Mouse (Mus musculus) splenic B cell, adult 2 months (primary cell): ENCODE data around the gene D030056L22Rik.

Experiments
- DNase-seq: peaks from one replicate; pipeline ENCODE4 v3.0.0-alpha.2; 2011; ENCODE audit warnings: low read depth, low spot score
- H3K27me3 ChIP-seq: 2 replicates; pipeline ENCODE4 v1.6.1; 2012; ENCODE audit warnings: mild to moderate bottlenecking, low read length, moderate library complexity, mixed read lengths; ENCODE audit not compliant: control insufficient read depth, poor library complexity, insufficient read depth, severe bottlenecking
- H3K36me3 ChIP-seq: 2 replicates; pipeline ENCODE4 v1.6.1; 2012; ENCODE audit warnings: mild to moderate bottlenecking, low read length, moderate library complexity, mixed read lengths; ENCODE audit not compliant: control insufficient read depth, poor library complexity, insufficient read depth, severe bottlenecking

Gene D030056L22Rik

DNA sequence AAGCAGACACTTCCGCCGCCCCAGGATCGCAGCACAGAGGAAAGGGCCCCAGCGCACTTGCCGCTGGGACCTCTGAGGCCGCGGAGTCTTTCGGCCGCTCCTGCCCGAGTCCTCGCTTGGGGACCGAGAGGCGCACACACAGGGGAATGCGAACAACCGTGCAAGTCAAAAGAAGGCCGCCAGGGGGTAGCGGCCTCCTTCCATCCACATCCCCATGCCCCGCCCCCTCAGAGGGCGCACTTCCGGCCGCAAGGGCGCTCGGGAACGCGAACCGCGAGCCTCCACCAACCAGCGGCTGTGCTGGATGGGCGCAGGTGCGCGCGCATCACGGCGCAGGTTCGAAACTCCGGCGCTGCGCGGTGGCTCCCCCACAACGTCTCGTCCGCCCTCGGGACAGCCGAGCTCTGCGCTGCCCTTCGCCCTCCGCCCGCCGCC is at the start of gene D030056L22Rik:
TSS of gene D030056L22Rik (plus strand) at position 328 of the 435 bp plus-strand sequence.
- no peaks in the 10 kb centered on the region for H3K36me3 ChIP-seq
- DNase-seq: peak; percentile 99
- H3K27me3 ChIP-seq: no peaks in the 10 kb centered on the region; the same call in 1 of the 2 replicates

DNA sequence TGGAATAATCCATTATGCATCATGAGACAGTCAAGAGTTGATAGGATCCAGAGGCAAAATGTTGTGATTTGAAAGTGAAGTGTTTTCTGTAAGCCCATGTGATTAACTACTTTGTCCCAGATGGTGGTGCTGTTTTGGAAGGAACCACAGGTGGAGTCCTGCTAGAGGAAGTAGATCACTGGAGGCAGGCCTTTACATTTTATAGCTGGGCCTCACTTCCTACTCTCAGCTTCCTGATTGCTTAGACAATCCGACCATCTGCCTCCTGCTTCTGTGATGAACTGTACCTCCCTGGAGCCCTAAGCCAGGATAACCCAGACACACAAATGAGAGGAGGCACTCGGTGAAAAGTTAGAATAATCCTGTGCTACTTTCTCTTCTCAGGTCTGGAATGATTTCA is 49.1 kb upstream of the D030056L22Rik start:
- Histone ChIP-seq H3K27me3 (no peaks in the 10 kb centered on the region), H3K36me3 (no peaks in the 10 kb centered on the region)
- peak; percentile 61 for DNase-seq

DNA sequence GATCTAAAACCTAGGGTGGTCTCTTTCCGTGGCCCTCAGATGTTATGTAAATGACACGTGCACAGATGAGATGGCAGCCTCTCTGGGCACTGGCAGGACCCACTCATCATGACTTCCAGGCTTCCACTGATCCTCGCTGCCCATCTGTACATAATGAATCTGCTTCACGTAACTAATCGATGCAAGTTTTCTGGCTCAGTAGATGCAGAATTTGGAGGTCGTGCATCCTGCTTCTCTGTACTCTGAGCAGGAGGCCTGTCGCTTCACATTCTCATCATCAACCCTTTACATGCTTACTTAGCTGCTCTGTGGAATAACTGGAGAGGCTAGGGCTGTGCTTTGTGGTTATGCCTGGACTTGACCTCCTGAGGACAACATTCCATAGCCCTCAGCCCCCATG is 46.0 kb upstream of the D030056L22Rik start:
- Histone ChIP-seq H3K36me3 (no peaks in the 10 kb centered on the region), H3K27me3 (no peaks in the 10 kb centered on the region)
- DNase-seq: no peak

GRCm38 (mm10) chr19:18669551-18669950 is 43.4 kb upstream of the D030056L22Rik start:
- Histone ChIP-seq H3K36me3 (no peaks in the 10 kb centered on the region), H3K27me3 (no peaks in the 10 kb centered on the region)
- no peak for DNase-seq

DNA sequence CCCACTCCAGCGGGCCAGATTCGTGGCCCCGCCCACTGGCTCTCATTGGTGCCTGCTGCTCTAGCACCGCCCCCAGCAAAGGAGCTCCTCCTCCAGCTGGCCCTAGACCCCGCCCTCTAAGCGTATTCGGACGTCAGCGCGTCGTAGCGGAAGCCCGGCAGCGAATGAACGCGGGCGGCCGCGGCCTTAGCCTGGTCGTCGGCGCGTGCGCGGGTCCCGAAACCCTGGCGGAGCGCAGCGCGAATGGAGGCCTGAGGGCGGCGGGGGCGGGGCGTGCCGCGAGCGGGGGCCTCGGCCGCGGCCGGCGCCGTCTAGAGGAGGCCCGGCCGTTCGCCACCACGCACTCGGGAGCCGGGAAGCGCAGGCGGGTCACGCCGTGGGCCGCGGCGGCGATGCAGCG is 42.4 kb upstream of the D030056L22Rik start, which contains the start of gene Carnmt1:
TSS of gene Carnmt1 (plus strand) at position 157 of the 400 bp plus-strand sequence.
- H3K36me3 ChIP-seq: no peaks in the 10 kb centered on the region
- peak; percentile 99 for DNase-seq
- no peaks in the 10 kb centered on the region for H3K27me3 ChIP-seq

GRCm38 (mm10) chr19:18671056-18671741 is 41.8 kb upstream of the D030056L22Rik start:
- Histone ChIP-seq H3K36me3 (no peaks in the 10 kb centered on the region), H3K27me3 (no peaks in the 10 kb centered on the region)
- peak; percentile 62 for DNase-seq

DNA sequence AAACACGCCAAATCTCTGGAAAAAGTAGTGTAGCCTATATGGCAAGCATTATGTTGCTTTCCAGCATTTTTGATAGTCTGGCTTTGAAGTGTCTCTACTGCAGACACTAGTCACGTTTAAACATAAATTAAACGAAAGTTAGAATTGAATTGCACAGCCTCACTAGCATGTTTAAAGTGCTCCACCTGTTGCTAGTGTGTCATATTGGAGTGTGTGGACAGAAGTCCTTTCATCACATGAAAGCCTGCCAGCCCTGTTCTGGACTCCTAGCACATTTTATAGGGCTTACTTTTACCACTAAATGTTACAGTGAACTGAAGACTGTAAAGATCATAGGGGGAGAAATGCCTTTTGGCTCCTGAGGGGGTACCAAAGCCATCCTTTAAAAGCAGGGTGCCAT is 40.5 kb upstream of the D030056L22Rik start:
- no peak for DNase-seq
- H3K36me3 ChIP-seq: no peaks in the 10 kb centered on the region
- H3K27me3 ChIP-seq: no peaks in the 10 kb centered on the region

DNA sequence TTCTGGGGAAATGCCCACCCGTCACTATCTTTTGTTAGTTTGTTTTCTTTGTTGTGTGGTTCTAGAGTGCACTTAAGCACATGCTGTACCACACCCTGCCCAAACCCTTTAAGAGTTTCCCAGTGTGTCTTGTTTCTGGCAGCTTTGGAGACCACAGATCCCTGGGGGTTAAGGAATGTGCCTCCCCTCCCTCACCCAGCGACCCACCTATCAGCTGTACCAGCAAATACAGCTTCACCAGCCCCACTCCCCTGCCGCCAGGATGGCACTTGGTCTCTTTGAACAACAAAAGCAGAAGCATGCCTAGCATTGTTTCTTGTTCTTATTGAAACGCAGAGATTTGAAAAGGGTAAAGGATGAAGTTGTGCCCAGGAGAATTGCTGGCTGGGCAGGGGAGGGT is 39.9 kb upstream of the D030056L22Rik start:
- Histone ChIP-seq H3K27me3 (no peaks in the 10 kb centered on the region), H3K36me3 (no peaks in the 10 kb centered on the region)
- DNase-seq: no peak

- H3K36me3 ChIP-seq: peaks cover 3% of the 10 kb centered on the region; the same call in 1 of the 2 replicates
- DNase-seq: no peak
- H3K27me3 ChIP-seq: no peaks in the 10 kb centered on the region
Observed at GRCm38 (mm10) chr19:18682142-18682541, 30.9 kb upstream of the D030056L22Rik start.

DNA sequence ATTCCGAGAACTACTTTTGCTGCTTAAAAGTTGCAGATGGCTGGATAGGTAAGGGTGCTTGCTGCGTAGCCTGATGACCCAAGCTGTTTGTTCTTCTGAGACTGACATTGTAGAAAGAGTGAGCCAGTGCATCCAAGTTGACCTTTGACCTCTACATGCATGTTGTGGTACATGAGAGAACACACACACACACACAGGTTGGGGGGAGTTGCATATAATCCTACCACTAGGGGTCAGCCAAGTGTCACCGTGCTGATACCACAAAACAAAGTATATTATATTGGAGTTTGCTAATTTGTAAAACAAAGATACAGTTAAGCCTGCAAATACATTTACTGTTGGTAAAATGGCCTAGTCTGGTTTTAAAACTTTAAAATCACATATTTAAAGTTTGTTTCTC is 25.4 kb upstream of the D030056L22Rik start:
- H3K27me3 ChIP-seq: no peaks in the 10 kb centered on the region
- H3K36me3 ChIP-seq: peaks cover 1% of the 10 kb centered on the region; the same call in 1 of the 2 replicates
- peak; percentile 85 for DNase-seq

GRCm38 (mm10) chr19:18692176-18692575 is 20.8 kb upstream of the D030056L22Rik start:
- Histone ChIP-seq H3K36me3 (no peaks in the 10 kb centered on the region), H3K27me3 (no peaks in the 10 kb centered on the region)
- no peak for DNase-seq

GRCm38 (mm10) chr19:18692768-18693167 is 20.2 kb upstream of the D030056L22Rik start:
- DNase-seq: no peak
- Histone ChIP-seq H3K27me3 (no peaks in the 10 kb centered on the region), H3K36me3 (no peaks in the 10 kb centered on the region)

DNA sequence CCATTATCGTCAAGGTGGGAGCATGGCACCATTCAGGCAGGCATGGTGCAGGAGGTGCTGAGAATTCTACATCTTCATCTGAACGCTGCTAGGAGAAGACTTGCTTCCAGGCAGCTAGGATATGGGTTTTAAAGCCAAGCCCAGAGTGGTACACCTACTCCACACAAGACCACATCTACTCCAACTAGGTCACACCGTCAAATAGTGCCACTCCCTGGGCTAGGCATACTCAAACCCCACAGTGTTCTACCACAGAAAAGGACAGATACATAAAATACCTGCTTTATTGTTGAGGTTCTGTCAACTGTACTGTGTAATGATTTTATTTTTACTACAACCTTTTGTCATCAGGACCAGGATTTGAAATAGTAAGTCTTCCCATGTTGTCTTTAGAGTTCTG is 17.9 kb upstream of the D030056L22Rik start:
- no peak for DNase-seq
- no peaks in the 10 kb centered on the region for H3K27me3 ChIP-seq
- no peaks in the 10 kb centered on the region for H3K36me3 ChIP-seq

GRCm38 (mm10) chr19:18695552-18695951 is 17.4 kb upstream of the D030056L22Rik start:
- H3K36me3 ChIP-seq: no peaks in the 10 kb centered on the region
- no peaks in the 10 kb centered on the region for H3K27me3 ChIP-seq
- no peak for DNase-seq

DNA sequence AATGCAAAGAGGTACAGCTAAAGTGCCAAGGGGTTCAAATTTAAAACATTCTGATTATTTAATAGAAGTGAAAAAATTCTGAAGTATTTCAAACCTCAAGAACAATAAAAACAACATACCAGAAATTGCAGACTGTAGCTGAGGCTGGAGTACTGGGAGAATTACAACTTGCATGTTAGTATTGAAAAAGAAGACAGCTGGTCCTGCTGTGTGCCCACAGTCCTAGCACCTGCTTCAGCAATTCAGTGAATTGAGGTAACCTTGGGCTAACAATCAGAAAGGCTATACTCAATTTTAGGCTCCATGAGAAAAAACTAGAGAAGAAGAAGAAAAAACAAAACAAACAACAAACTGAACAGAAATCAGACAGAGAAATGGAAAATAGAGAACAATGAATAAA is 4.9 kb upstream of the D030056L22Rik start:
- H3K36me3 ChIP-seq: no peaks in the 10 kb centered on the region
- DNase-seq: no peak

GRCm38 (mm10) chr19:18710903-18711302 is 2.1 kb upstream of the D030056L22Rik start:
- H3K27me3 ChIP-seq: no peaks in the 10 kb centered on the region; the same call in 1 of the 2 replicates
- DNase-seq: no peak
- H3K36me3 ChIP-seq: no peaks in the 10 kb centered on the region

More for the DNA sequence above, 4.9 kb upstream of the D030056L22Rik start:
- H3K27me3 ChIP-seq: no peaks in the 10 kb centered on the region; the same call in 1 of the 2 replicates
